Mouse (Mus musculus) layer of hippocampus, postnatal 36 days (tissue): ENCODE measurements around the gene Wfdc1. TPM values are rescaled to one million over a fixed set of nuclear protein-coding genes. Genes with fewer than 3 reads are reported as not detected.

Experiments used
- DNase-seq, 2 experiments: peaks; one replicate each; pipeline ENCODE4 v3.0.0; 2022
- total RNA-seq, 2 experiments: library from RNA; stranded (reverse); gene quantifications; 2 replicates each; pipeline ENCODE4 v1.2.3; 2021

Gene Wfdc1
- total RNA-seq, 2 experiments from 2014 or later = 7.8 to 9.2 TPM

DNA sequence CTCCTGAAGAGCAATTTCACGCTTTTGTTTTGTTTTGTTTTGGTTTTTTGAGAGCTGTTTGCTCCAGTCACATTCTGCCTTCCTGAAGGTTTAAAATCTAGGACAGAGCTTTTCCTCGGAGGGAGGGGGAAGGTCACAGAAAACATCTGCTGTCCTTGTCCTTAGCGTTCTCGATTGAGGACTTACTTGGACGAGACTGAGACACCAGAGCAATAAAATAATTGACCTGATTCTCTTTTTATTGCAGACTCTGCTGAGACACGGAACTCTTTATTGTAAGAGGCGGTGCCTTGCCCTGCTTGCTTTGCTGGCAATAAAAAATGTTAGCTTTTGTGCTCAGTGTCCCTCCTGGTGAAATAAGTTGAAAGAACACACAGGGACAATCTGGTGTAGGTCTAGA lies 26.4 kb upstream of the Wfdc1 start:
- no peak for DNase-seq

GRCm38 (mm10) chr8:119641058-119641457 lies 25.1 kb upstream of the Wfdc1 start:
- no peak for DNase-seq

DNA sequence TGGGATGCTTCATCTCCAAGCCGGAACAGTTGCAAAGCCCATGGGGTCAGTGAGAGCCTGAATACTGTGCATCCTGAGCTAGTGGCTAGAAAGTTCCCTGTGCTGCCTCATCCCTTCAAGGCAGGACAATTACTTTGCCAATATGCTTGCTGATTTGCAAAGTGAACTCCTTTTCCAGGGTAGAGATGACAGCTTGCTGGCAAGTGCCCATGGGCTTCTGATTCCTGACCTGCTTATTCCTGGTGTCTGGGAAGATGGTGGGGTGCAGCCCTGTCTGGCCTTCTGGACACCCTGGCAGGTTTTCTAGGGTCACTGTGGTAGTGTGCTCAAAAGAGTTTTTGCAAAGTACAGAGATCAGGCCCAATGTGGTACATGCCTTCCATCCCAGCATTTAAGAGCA lies 23.2 kb upstream of the Wfdc1 start:
- no peak for DNase-seq

- DNase-seq = no peak
Observed at GRCm38 (mm10) chr8:119644429-119644960, 21.7 kb upstream of the Wfdc1 start.

GRCm38 (mm10) chr8:119644981-119645597 lies 21.1 kb upstream of the Wfdc1 start:
- no peak for DNase-seq

DNA sequence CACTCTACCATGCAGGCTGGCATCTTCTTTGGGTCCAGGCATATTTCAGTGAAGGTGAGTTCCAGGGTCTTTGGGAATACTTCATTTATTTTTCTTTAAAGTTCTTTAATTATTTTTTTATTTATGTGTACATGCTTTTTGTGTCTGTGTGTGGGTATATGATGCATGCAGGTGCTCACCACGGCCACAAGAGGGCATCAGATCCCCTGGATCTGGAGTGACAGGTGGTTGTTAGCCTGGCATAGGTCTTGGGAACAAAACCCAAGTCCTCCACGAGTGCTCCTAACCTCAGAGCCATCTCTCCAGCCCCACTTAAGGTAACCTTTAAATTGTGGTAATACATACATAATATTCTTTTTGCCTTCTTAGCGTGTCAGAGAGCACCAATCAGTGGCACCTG lies 20.0 kb upstream of the Wfdc1 start:
- DNase-seq = no peak

- DNase-seq = no peak
Observed at GRCm38 (mm10) chr8:119646846-119647245, 19.3 kb upstream of the Wfdc1 start.

DNA sequence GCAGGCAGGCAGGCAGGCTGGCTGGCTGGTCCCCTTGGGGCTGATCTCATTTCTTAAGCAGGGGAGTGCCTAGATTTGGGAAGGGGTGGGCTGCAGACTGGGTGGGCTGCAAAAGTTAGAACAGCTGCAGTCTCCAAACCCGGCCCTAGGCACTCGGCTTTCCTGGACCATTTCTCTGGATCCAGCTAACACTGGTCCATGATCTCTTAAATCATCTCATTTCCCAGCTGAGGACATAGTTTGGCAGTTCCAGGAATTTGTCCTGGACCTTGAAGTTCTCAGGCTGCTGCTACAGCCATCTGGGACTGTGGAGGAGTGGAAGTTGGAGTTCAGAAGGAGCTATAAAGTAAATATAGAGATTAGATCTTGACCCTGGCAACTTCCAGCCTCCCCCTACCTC lies 14.8 kb upstream of the Wfdc1 start:
- no peak for DNase-seq

DNA sequence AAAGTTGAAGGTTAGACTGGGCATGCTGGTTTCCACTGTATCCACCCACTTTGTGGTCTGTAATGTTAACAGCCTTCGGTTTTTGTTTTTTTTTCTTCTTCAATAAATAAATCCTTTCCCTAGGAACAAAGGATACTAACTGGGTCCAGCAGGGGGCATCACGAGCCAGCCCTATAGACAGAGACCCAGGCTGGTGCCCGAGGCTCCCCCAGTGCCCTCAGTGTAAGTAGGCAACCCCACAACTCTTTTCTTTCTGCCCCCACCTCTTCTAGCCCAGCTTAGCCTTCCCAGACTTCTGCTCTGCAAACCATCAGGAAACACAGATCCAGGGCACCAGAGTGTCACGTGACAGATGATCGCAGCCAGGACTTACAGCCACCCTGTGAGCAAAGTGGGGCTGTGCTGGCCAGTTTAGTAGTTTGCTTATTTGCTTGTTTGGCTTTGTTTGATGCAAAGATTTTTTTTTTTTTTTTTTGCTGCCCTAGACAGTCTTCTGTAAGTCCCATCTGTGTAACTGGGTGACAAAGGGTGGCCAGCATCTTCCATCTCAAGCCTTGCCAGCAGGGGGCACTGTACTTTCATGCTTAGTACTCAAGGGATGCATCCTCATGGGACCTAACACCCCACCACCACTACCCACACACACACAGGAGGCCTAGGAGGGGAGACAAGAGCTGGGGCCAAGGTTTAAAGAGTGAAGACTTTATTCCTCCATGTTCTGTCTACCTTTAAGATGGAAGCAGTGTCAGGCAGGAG lies 9.3 kb upstream of the Wfdc1 start:
- DNase-seq = no peak

- no peak for DNase-seq
Observed at GRCm38 (mm10) chr8:119661081-119661480, 5.1 kb upstream of the Wfdc1 start.

DNA sequence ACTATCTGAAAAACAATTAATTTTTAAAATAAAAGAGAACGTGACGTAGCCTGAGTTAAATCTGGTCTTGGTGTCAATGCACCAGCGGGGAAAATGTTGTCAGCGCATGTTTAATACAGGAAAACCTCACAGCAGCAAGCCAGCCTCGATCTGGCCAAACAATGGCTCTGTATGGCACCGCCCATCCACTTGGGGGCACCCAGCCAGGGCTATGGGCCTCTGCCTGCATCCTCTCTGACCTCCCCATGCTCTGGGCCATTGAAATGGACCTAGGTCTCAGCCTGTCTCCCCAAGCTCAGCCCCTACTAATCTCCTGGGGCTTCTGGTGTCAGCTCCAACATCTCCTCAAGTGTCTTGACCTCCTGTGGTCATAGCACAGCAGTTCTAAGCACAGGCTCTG lies 4.3 kb upstream of the Wfdc1 start:
- DNase-seq = no peak

DNA sequence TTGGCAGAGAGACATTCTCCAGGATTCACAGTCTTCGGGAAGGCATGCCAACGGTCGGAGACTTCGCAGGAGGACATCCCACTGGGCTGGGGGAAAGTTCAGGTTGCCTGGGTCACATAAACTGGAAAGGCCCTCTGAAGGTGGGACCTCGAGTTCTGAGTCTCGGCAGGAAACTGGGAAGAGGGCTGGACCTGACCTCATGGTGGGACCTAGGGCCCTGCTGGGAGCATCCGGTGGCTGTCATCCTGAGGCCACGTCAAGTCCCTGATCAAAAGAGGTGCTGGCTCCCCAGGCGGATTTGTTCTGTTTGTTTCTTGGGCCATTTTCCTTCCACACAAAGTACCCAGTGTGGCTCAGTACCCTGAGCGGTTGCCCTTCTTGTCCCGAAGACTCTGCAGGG lies 2.7 kb upstream of the Wfdc1 start:
- no peak for DNase-seq

DNA sequence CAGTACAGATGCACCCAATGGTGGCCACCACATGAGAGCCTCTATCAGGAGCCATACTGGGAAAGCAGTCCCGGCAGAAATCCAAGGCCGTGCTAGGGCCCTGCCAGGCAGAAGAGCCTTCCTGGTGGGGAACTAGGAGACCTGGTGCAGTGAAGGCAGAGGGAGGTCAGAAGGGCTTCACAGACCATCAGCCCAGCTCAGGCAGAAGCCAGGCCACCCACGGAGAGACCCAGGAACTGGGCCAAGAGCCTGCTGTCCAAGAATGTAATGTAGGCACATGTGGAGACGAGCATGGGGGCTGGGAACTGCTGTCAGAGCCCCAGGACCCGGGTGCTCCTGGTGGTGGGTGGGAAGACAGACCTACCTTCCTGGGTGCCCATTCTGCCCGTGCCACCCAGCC lies 895 bp upstream of the Wfdc1 start:
- no peak for DNase-seq

GRCm38 (mm10) chr8:119668447-119668846 lies 2.3 kb downstream of the Wfdc1 start:
- no peak for DNase-seq

- DNase-seq = no peak
Observed at GRCm38 (mm10) chr8:119669284-119669683, 3.1 kb downstream of the Wfdc1 start.

DNA sequence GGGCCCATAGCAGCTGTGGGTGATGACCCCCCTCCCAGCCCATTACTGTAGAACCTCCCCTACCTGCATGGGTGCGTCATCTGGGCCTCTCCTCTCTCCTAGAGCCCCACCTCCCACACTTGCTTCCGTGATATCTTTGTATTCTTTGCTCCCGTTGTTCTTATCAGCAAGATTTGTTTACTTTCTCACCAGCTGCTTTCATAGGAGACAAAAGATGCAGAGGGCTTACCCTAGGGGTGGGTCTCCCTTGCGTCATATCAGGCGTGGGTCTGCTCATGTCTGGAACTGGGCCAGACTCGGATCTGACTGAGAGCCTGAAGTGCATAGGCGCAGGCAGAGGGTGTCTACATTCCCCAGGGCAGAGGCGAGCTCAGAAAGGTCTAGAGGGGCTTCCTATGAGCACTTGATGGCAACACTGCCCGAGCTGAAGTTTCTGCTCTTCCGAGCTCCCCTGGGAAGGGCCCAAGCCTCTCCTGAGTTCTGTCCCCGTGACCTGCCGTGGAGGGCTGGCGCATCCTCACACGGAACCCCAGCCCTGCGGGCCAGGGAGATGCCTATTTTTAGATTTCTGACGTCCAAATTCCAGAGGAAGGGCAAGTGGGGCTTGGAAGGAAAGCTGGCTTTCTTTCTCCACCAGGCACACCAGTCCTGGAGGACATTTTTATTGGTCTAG lies 4.4 kb downstream of the Wfdc1 start:
- DNase-seq = no peak

DNA sequence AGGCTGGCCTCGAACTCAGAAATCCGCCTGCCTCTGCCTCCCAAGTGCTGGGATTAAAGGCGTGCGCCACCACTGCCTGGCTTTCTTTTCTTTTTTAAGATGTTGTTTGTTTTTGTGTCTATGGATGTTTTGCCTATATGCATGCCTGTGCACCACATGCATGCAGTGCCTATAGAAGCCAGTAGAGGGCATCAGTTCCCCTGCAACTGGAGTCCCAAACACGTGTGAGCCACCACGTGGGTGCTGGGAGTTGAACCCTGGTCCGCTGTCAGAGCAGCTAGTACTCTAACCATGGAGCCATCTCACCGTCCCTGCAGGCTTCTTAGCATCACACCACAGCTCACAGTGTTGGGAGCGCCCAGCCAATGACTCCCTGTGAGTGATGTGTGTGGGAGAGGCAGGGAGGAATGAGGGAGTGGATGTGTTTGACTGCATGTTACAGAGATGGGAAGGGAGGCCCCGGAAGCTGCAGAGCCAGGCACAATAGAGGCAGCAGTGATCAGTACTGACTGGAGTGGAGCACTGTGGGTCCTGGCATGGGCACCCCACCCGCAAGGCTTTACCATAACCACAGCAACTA lies 7.9 kb downstream of the Wfdc1 start:
- DNase-seq = no peak

DNA sequence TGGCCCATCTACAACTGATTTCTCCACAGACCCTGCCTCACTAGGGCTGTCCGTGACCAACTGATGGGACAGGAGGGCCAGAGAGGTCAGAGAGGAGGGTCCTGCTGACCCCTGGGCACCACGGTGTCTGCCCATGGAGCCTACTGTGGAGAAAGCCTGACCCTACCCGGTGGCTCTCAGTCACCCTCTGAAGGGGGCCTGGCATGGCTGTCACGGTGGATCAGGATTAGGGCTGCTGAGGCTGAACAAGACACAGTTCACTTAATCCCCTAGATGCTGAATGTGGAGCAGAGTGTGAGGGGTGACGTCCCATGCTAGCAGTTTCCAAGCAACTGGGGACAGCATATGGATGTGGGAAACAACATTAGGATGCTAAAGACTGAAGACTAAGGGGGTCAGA lies 9.3 kb downstream of the Wfdc1 start:
- no peak for DNase-seq

DNA sequence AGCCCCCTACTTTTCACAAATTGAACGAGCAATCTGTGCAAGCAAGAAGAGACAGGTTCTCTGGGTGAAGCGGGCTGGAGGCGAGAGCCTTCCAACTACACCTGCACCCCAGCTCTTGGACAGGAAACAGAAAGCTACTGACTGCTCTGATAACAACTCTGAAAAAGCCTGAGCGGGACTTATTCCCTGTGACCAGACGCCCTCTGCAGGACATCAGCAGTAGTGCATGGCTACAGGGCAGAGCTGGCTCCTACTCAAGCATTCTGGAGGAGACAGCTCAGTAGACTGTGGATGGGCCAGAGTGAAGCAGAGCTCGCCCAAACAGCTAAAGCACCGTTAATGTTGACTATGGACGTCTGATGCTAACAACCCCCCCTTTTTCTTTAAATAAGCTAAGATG lies 10.2 kb downstream of the Wfdc1 start:
- DNase-seq = peak; percentile 85 to 87

GRCm38 (mm10) chr8:119678138-119678843 lies 12.1 kb downstream of the Wfdc1 start:
- no peak for DNase-seq

- no peak for DNase-seq
Observed at GRCm38 (mm10) chr8:119679184-119679583, 13.0 kb downstream of the Wfdc1 start.

DNA sequence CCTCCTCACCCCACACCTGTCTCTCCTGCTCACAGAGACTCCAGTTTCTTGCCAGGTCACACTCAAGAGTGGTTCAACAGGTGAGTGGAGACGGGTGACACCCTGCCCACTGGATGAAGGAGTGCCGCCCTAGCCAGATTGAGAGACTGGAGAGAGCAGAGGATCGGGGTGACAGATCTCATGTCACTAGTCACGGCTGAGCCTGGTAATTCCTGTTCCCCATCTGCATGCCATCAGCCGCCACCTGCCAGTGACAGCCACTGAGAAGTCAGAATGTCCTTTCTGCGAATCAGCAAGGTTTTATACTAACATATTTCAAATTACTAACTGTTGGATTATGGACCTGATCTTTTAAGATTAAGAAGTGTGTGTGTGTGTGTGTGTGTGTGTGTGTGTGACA lies 24.4 kb downstream of the Wfdc1 start:
- DNase-seq = no peak

- no peak for DNase-seq
Observed at GRCm38 (mm10) chr8:119691989-119692388, 25.8 kb downstream of the Wfdc1 start.
